Mouse (Mus musculus): ENCODE data around the gene Mipol1.
A peak's percentile ranks its signal among the peaks of the same experiment; 100 is the strongest.

The Mipol1 gene

GRCm38 (mm10) chr12:57243671-57244495 is 13.7 kb downstream of the Mipol1 start:
- no peak for DNase-seq

GRCm38 (mm10) chr12:57258572-57258971 is 28.3 kb downstream of the Mipol1 start:
- DNase-seq: no peak

GRCm38 (mm10) chr12:57275456-57275855 is 45.2 kb downstream of the Mipol1 start:
- DNase-seq: no peak

GRCm38 (mm10) chr12:57281155-57282114 is 51.2 kb downstream of the Mipol1 start:
- no peak for DNase-seq

- no peak for DNase-seq
These were observed 55.3 kb downstream of the Mipol1 start for GRCm38 (mm10) chr12:57285303-57286059.

- DNase-seq: no peak
These were observed 77.1 kb downstream of the Mipol1 start for GRCm38 (mm10) chr12:57307337-57307736.

GRCm38 (mm10) chr12:57307748-57308147 is 77.5 kb downstream of the Mipol1 start:
- DNase-seq: no peak

GRCm38 (mm10) chr12:57339053-57339452 is 108.8 kb downstream of the Mipol1 start:
- DNase-seq: no peak

- no peak for DNase-seq
These were observed 109.9 kb downstream of the Mipol1 start for GRCm38 (mm10) chr12:57340111-57340510.

GRCm38 (mm10) chr12:57362732-57363131 is 132.5 kb downstream of the Mipol1 start:
- DNase-seq: no peak

GRCm38 (mm10) chr12:57364027-57364426 is 133.8 kb downstream of the Mipol1 start:
- no peak for DNase-seq

- peak; percentile 14 for DNase-seq
These were observed 141.7 kb downstream of the Mipol1 start for GRCm38 (mm10) chr12:57371790-57372547.

GRCm38 (mm10) chr12:57382797-57383196 is 152.6 kb downstream of the Mipol1 start:
- DNase-seq: peak; percentile 6

- no peak for DNase-seq
These were observed 157.5 kb downstream of the Mipol1 start for GRCm38 (mm10) chr12:57387588-57388292.

- no peak for DNase-seq
These were observed 169.3 kb downstream of the Mipol1 start for GRCm38 (mm10) chr12:57399547-57399946.

GRCm38 (mm10) chr12:57400186-57400585 is 170.0 kb downstream of the Mipol1 start:
- DNase-seq: no peak

- no peak for DNase-seq
These were observed 170.9 kb downstream of the Mipol1 start for GRCm38 (mm10) chr12:57401126-57401525.

- no peak for DNase-seq
These were observed 172.1 kb downstream of the Mipol1 start for GRCm38 (mm10) chr12:57402360-57402759.

GRCm38 (mm10) chr12:57409976-57410375 is 179.7 kb downstream of the Mipol1 start:
- DNase-seq: no peak

- DNase-seq: no peak
These were observed 183.6 kb downstream of the Mipol1 start for GRCm38 (mm10) chr12:57413833-57414232.

GRCm38 (mm10) chr12:57424902-57425301 is 194.7 kb downstream of the Mipol1 start:
- DNase-seq: no peak

Data from liver (tissue).